In the genomic region with DNA sequence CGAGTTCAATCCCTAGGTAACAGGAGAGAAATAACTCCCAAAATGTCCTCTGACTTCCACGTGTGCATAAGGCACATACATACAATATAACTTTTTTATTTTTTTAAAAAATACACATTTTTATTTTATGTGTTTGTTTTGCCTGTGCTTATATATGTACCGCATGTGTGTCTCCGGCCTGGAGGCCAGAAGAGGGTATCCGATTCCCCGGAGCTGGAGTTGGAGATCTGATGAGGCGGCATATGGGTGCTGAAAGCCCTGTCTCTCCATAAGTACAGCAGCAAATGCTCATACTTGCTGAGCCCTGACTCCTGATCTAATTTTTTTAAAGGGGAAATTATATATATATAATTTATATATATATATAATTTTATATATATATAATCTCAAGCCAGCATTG, we compare ENCODE assay signal across 10 mouse cellular contexts.
DNase-seq lines count a peak whose midpoint lies in the region; ATAC-seq and TF ChIP-seq lines count a peak whose summit lies in the region.
"Had no signal": no experiment of that assay in that cellular context is flagged by ENCODE, and none has a peak within 500 bp of the region (broad histone marks: within the 10 kb centered on the region; RNA-seq: fewer than 3 reads in every experiment).

No protein-coding gene starts in this region.

- H3K27ac ChIP-seq in intestine, embryonic 16.5 days (ENCODE audit: low read length), result peak overlapping the region; percentile 84; the same call in 1 of the 2 replicates
- no peak overlapping the region for H3K27ac ChIP-seq in intestine, postnatal 0 days (ENCODE audit: low read depth, low read length)
- H3K27ac ChIP-seq in ES-E14 (ENCODE audit: insufficient read depth, low read depth, low read length, poor library complexity, severe bottlenecking), result peak overlapping the region; percentile 75; the same call in 1 of the 2 replicates
- peak overlapping the region; percentile 99 for H3K27ac ChIP-seq in embryonic facial prominence, embryonic 15.5 days (replicated peaks)
- H3K27ac ChIP-seq in midbrain, embryonic 14.5 days (replicated peaks; ENCODE audit: low read depth, low read length), result peak overlapping the region; percentile 99

- no peak overlapping the region for H3K4me3 ChIP-seq in intestine, embryonic 16.5 days (ENCODE audit: low read length)
- no peak overlapping the region for H3K4me3 ChIP-seq in intestine, postnatal 0 days (ENCODE audit: low read depth, low read length)
- no peak overlapping the region for H3K4me3 ChIP-seq in ES-E14 (ENCODE audit: insufficient read depth in 1 of 2, low read depth in 1 of 2, low read length in 2 of 2, poor library complexity in 1 of 2, severe bottlenecking in 1 of 2)
- H3K4me3 ChIP-seq in embryonic facial prominence, embryonic 15.5 days (replicated peaks), result no peak overlapping the region
- no peak overlapping the region for H3K4me3 ChIP-seq in midbrain, embryonic 14.5 days (replicated peaks; ENCODE audit: low read depth, low read length)
- H3K4me3 ChIP-seq: embryonic facial prominence, embryonic 12.5 days had no signal

- no peak overlapping the region for H3K4me2 ChIP-seq in intestine, embryonic 16.5 days (ENCODE audit: low read depth, low read length)
- no peak overlapping the region for H3K4me2 ChIP-seq in intestine, postnatal 0 days (replicated peaks; ENCODE audit: low read depth)
- no peak overlapping the region for H3K4me2 ChIP-seq in embryonic facial prominence, embryonic 15.5 days (replicated peaks)
- no peak overlapping the region for H3K4me2 ChIP-seq in midbrain, embryonic 14.5 days (ENCODE audit: low read length)

- H3K9me3 ChIP-seq in intestine, embryonic 16.5 days (ENCODE audit: control insufficient read depth, low read length), result no peaks in the 10 kb centered on the region
- H3K9me3 ChIP-seq in intestine, postnatal 0 days (ENCODE audit: control insufficient read depth), result no peaks in the 10 kb centered on the region
- no peaks in the 10 kb centered on the region for H3K9me3 ChIP-seq in ES-E14 (ENCODE audit: control insufficient read depth, insufficient read depth, low read depth, low read length)
- no peaks in the 10 kb centered on the region for H3K9me3 ChIP-seq in embryonic facial prominence, embryonic 15.5 days (replicated peaks)
- no peaks in the 10 kb centered on the region for H3K9me3 ChIP-seq in midbrain, embryonic 14.5 days (ENCODE audit: control insufficient read depth, low read length)
- H3K9me3 ChIP-seq: embryonic facial prominence, embryonic 12.5 days had no signal

- peaks cover 53% of the 10 kb centered on the region for H3K4me1 ChIP-seq in intestine, embryonic 16.5 days (ENCODE audit: control insufficient read depth, insufficient read depth, low read length)
- 0 out of 2 replicates have a peak, but pooled peaks cover 10% of the 10 kb centered on the region for H3K4me1 ChIP-seq in intestine, postnatal 0 days (replicated peaks; ENCODE audit: control insufficient read depth, insufficient read depth, low read length)
- peaks cover 14 to 34% of the 10 kb centered on the region in 2 experiments for H3K4me1 ChIP-seq in ES-E14 (ENCODE audit: control insufficient read depth in 2 of 2, insufficient read depth in 2 of 2, low read length in 2 of 2, poor library complexity in 1 of 2)
- peaks cover 69% of the 10 kb centered on the region for H3K4me1 ChIP-seq in embryonic facial prominence, embryonic 15.5 days
- peaks cover 61% of the 10 kb centered on the region for H3K4me1 ChIP-seq in midbrain, embryonic 14.5 days (ENCODE audit: control insufficient read depth, insufficient read depth, low read length)

- intact Hi-C loops in left cerebral cortex, postnatal 25 days (cut with DNase I), result loop anchor here (2.0 kb wide), 1 partner anchor 147 kb away; a partner anchor contains a TSS

- H3K36me3 ChIP-seq in intestine, embryonic 16.5 days (ENCODE audit: control insufficient read depth, insufficient read depth, low read length), result no peaks in the 10 kb centered on the region
- H3K36me3 ChIP-seq in intestine, postnatal 0 days (ENCODE audit: control insufficient read depth, insufficient read depth), result no peaks in the 10 kb centered on the region
- H3K36me3 ChIP-seq in ES-E14 (ENCODE audit: control insufficient read depth, insufficient read depth, low read length, poor library complexity, severe bottlenecking), result no peaks in the 10 kb centered on the region
- H3K36me3 ChIP-seq in embryonic facial prominence, embryonic 15.5 days, result no peaks in the 10 kb centered on the region
- H3K36me3 ChIP-seq in midbrain, embryonic 14.5 days (ENCODE audit: control insufficient read depth, insufficient read depth, low read length), result no peaks in the 10 kb centered on the region
- H3K36me3 ChIP-seq: embryonic facial prominence, embryonic 12.5 days had no signal

- no peak overlapping the region for H3K9ac ChIP-seq in intestine, embryonic 16.5 days (ENCODE audit: low read depth, low read length)
- no peak overlapping the region for H3K9ac ChIP-seq in intestine, postnatal 0 days (ENCODE audit: low read depth, low read length)
- H3K9ac ChIP-seq in ES-E14 (ENCODE audit: insufficient read depth, low read depth, low read length, poor library complexity, severe bottlenecking), result no peak overlapping the region; the same call in 1 of the 2 replicates
- H3K9ac ChIP-seq in embryonic facial prominence, embryonic 15.5 days, result no peak overlapping the region
- no peak overlapping the region for H3K9ac ChIP-seq in midbrain, embryonic 14.5 days (replicated peaks; ENCODE audit: low read length)
- H3K9ac ChIP-seq: embryonic facial prominence, embryonic 12.5 days had no signal

- 85% methylated on average over 7 of the region's 7 CpGs for WGBS in intestine, embryonic 16.5 days
- WGBS in intestine, postnatal 0 days, result 90% methylated on average over 7 of the region's 7 CpGs
- 58% methylated on average over 7 of the region's 7 CpGs for WGBS in embryonic facial prominence, embryonic 15.5 days
- WGBS in midbrain, embryonic 14.5 days, result 86% methylated on average over 7 of the region's 7 CpGs

- no peak for TF ChIP-seq CTCF in intestine, postnatal 0 days (IDR thresholded peaks at IDR 0.05; ENCODE audit: low read depth)

- in situ Hi-C loops in ES-E14 (cut with MboI; ENCODE audit: low sequenced_read_pairs in 2 of 2, unreplicated experiment in 2 of 2), result loop anchor here in 1 of 2 experiments (10.0 kb wide), 1 partner anchor 135 kb away; no protein-coding TSS in a partner anchor

- H3K27me3 ChIP-seq in intestine, embryonic 16.5 days (replicated peaks; ENCODE audit: control insufficient read depth, insufficient read depth, low read length), result no peaks in the 10 kb centered on the region
- H3K27me3 ChIP-seq in intestine, postnatal 0 days (replicated peaks; ENCODE audit: control insufficient read depth, insufficient read depth, low read length), result no peaks in the 10 kb centered on the region
- no peaks in the 10 kb centered on the region for H3K27me3 ChIP-seq in embryonic facial prominence, embryonic 15.5 days
- H3K27me3 ChIP-seq in midbrain, embryonic 14.5 days (ENCODE audit: control insufficient read depth, insufficient read depth, low read length), result no peaks in the 10 kb centered on the region
- H3K27me3 ChIP-seq: embryonic facial prominence, embryonic 12.5 days had no signal

- DNase-seq in ES-E14 (ENCODE audit: low read depth, low spot score), result no peak
- no peak for DNase-seq in midbrain, embryonic 14.5 days
- no peak for DNase-seq in left cerebral cortex, postnatal 25 days (ENCODE audit: low spot score in 2 of 2)
- DNase-seq: heart, postnatal 14 days; left cerebral cortex, postnatal 4 days had no signal

- no peak for ATAC-seq in intestine, embryonic 16.5 days
- ATAC-seq in intestine, postnatal 0 days, result no peak
- ATAC-seq in embryonic facial prominence, embryonic 15.5 days (ENCODE audit: insufficient number of reproducible peaks, low FRiP score, low TSS enrichment, low read depth), result no peak
- ATAC-seq in midbrain, embryonic 14.5 days (ENCODE audit: low FRiP score, low TSS enrichment), result no peak
- ATAC-seq in activated CD4-positive, CD25-positive, alpha-beta regulatory T cell, adult 4 months, result no peak

TF ChIP-seq in ES-E14, 5 proteins besides CTCF, POLR2A, EP300 and RAD21:
- TF ChIP-seq HCFC1 (IDR thresholded peaks at IDR 0.05; ENCODE audit: borderline replicate concordance, insufficient read depth, low read length) (no peak), ZNF384 (IDR thresholded peaks at IDR 0.05; ENCODE audit: low read depth, low read length) (no peak), MAFK (IDR thresholded peaks at IDR 0.05; ENCODE audit: insufficient read depth, low read depth, low read length) (no peak), CHD2 (IDR thresholded peaks at IDR 0.05; ENCODE audit: low read depth, low read length) (no peak), ZC3H11A (IDR thresholded peaks at IDR 0.05; ENCODE audit: borderline replicate concordance, low read depth, low read length) (no peak)
